Mouse (Mus musculus): ENCODE data around the gene Mtf1. TPM values are rescaled to one million over a fixed set of nuclear protein-coding genes. Genes with fewer than 3 reads are reported as not detected.

Mtf1 gene
- total and polyA plus RNA-seq, 3 experiments = 17.8 to 37.8 (median 28.9) TPM

- no peak overlapping the region for H3K27ac ChIP-seq (ENCODE audit: control insufficient read depth, low read depth, low read length)
- no peak for DNase-seq (ENCODE audit: low read depth, low spot score)
- no peak overlapping the region for H3K9ac ChIP-seq (ENCODE audit: control insufficient read depth, low read depth, low read length, poor library complexity, severe bottlenecking)
- H3K79me2 ChIP-seq (ENCODE audit: control insufficient read depth, insufficient read depth, low read length, poor library complexity) = peaks cover 59% of the 10 kb centered on the region
- H3K27me3 ChIP-seq (ENCODE audit: control insufficient read depth in 1 of 2, insufficient read depth in 2 of 2, low read length in 2 of 2) = no peaks in the 10 kb centered on the region
- TF ChIP-seq ZMIZ1 (IDR thresholded peaks at IDR 0.05; ENCODE audit: low read depth, low read length) (no peak), MXI1 (IDR thresholded peaks at IDR 0.05; ENCODE audit: low read depth, low read length) (0 out of 2 replicates have a peak, but pooled peaks have one; percentile 31), TAL1 (IDR thresholded peaks at IDR 0.05; ENCODE audit: low read length) (no peak), BHLHE40 (IDR thresholded peaks at IDR 0.05; ENCODE audit: borderline replicate concordance, low read depth, low read length) (no peak)
- H3K36me3 ChIP-seq (ENCODE audit: control insufficient read depth in 1 of 2, insufficient read depth in 2 of 2, low read length in 2 of 2) = peaks cover 25 to 38% of the 10 kb centered on the region in 2 experiments
- no peak overlapping the region for H3K4me3 ChIP-seq (ENCODE audit: control insufficient read depth in 1 of 2, insufficient read depth in 1 of 2, low read depth in 2 of 2, low read length in 2 of 2)
- no peaks in the 10 kb centered on the region for H3K9me3 ChIP-seq (replicated peaks; ENCODE audit: insufficient read depth, low read length)
- H3K4me1 ChIP-seq (ENCODE audit: control insufficient read depth in 1 of 2, insufficient read depth in 2 of 2, low read length in 2 of 2) = peaks cover 0 to 38% of the 10 kb centered on the region in 2 experiments
Observed at GRCm38 (mm10) chr4:124809136-124809883, 7.4 kb downstream of the Mtf1 start.

DNA sequence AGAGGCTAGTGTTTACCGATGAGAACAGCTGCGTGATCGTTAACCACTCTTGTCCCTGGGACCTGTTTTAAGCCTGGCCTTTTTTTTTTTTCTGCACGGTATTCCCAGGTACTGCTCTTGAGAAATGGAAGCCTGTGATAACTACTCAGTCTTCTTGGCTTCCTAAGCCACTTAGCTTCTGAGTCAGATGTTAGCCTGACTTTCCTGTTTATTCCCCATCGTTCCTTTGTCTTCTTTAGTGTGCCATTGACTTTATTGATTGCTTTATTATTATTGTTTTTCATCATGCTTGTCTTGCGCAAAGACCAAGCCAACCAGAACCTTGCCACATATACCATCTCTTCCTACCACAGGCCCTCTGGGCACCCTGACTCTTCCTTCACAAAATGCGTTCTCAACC, 8.2 kb downstream of the Mtf1 start:
- no peak for DNase-seq (ENCODE audit: low read depth, low spot score)
- TF ChIP-seq ELF1 (IDR thresholded peaks at IDR 0.05; ENCODE audit: low read depth, low read length) (no peak), SMC3 (IDR thresholded peaks at IDR 0.05; ENCODE audit: low read depth, low read length) (no peak), MAFK (IDR thresholded peaks at IDR 0.05; ENCODE audit: borderline replicate concordance, low read depth, low read length) (no peak), SIN3A (IDR thresholded peaks at IDR 0.05; ENCODE audit: low read length) (no peak), ZNF384 (IDR thresholded peaks at IDR 0.05; ENCODE audit: low read depth, low read length) (no peak), ZC3H11A (IDR thresholded peaks at IDR 0.05; ENCODE audit: low read depth, low read length) (no peak), POLR2AphosphoS5 (IDR thresholded peaks at IDR 0.05; ENCODE audit: borderline replicate concordance, low read depth, low read length) (no peak), TCF12 (IDR thresholded peaks at IDR 0.05; ENCODE audit: low read depth, low read length) (no peak), POLR2AphosphoS2 (IDR thresholded peaks at IDR 0.05; ENCODE audit: low read length) (no peak), ETS1 (IDR thresholded peaks at IDR 0.05; ENCODE audit: low read depth, low read length) (no peak)
- Histone ChIP-seq H3K79me2 (ENCODE audit: control insufficient read depth, insufficient read depth, low read length, poor library complexity) (peaks cover 53% of the 10 kb centered on the region), H3K9me3 (replicated peaks; ENCODE audit: insufficient read depth, low read length) (no peaks in the 10 kb centered on the region), H3K36me3 (ENCODE audit: control insufficient read depth in 1 of 2, insufficient read depth in 2 of 2, low read length in 2 of 2) (peaks cover 22 to 36% of the 10 kb centered on the region in 2 experiments), H3K4me3 (ENCODE audit: control insufficient read depth in 1 of 2, insufficient read depth in 1 of 2, low read depth in 2 of 2, low read length in 2 of 2) (no peak overlapping the region), H3K9ac (ENCODE audit: control insufficient read depth, low read depth, low read length, poor library complexity, severe bottlenecking) (no peak overlapping the region), H3K27me3 (ENCODE audit: control insufficient read depth in 1 of 2, insufficient read depth in 2 of 2, low read length in 2 of 2) (no peaks in the 10 kb centered on the region), H3K27ac (ENCODE audit: control insufficient read depth, low read depth, low read length) (no peak overlapping the region), H3K4me1 (ENCODE audit: control insufficient read depth in 1 of 2, insufficient read depth in 2 of 2, low read length in 2 of 2) (peaks cover 0 to 31% of the 10 kb centered on the region in 2 experiments)

Measured in MEL (cell line).